Mouse (Mus musculus): ENCODE results near the gene Ahrr.

The Ahrr gene

DNA sequence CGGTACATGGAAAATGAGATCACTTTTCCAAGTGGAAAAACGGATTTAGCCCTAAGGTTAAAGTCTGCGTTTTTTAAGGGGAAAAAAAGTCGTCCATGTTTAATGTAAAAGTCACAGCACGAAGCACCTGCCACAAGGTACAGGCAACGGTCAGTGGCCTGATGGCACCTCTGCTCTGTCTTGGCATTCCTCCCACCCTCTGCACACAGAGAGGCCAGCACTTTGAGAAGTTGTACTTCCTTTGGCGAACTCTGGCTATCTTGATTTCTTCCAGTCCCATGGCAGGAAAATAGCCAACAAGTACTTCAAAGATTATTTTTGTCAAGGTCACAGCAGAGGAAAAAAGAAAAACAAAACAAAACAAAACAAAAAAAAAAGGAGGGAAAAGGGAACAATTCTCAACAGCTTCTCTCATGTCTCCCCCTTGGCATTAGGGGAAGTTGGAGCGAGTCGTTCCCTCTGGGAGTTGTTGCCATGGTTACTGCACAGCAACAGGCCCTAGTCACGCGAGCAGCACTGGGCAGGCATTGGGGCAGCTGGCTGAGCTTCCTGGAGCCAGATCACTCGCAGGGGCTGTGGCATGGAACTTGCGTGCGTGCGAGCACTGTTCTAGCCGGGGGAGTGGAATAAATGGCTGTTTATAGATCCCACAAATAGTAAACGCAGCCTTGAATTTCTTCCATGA is 46.8 kb downstream of the Ahrr start:
- peak; percentile 70 for DNase-seq (ENCODE audit: low read depth, low spot score)

DNA sequence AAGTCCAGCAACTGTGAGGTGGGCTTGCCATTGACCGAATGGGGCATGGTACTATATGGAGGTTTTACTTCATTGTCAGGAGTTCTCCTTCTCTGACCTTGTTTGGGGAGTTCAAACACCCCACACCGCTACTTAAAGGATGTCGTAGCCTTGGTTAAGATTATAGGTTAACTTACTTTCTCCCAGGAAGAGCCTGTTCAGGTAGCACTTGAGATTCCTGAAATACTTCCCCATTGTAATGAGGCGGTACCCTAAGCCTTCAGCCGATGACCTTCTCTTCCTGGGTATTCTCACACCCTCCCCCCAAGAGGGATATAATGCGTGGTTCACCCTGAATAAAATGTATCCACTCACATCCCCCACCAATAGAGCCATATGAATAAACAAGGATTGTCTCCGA is 54.6 kb downstream of the Ahrr start:
- DNase-seq (ENCODE audit: low read depth, low spot score) = no peak

DNA sequence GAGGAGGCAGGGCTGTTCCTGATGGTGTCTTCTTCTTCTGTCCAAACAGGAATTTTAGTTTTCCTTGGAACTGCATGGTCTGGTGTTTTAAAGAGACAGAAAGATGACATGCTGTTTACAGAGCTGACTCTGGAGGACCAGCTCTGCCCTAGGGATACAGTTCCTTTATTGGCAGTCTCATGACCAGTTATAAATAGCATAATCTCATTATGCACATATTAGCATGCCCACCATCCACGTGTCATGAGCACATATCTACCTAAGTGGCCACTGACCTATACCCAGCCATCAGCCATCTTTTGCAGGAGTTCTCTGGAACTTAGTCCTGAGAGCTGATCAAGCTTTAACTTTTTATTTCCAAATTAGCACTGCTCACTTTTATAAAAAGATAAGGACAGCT is 71.5 kb downstream of the Ahrr start:
- no peak for DNase-seq (ENCODE audit: low read depth, low spot score)

- no peak for DNase-seq (ENCODE audit: low read depth, low spot score)
These were observed 73.7 kb downstream of the Ahrr start for GRCm38 (mm10) chr13:74218441-74218840.

- DNase-seq (ENCODE audit: low read depth, low spot score) = no peak
These were observed 83.2 kb downstream of the Ahrr start for GRCm38 (mm10) chr13:74208986-74209345.

- peak; percentile 81 for DNase-seq (ENCODE audit: low read depth, low spot score)
These were observed 83.7 kb downstream of the Ahrr start, which contains the start of gene Exoc3 for GRCm38 (mm10) chr13:74208317-74208985. Gene Exoc3 (minus strand): TSS chr13:74208732.

DNA sequence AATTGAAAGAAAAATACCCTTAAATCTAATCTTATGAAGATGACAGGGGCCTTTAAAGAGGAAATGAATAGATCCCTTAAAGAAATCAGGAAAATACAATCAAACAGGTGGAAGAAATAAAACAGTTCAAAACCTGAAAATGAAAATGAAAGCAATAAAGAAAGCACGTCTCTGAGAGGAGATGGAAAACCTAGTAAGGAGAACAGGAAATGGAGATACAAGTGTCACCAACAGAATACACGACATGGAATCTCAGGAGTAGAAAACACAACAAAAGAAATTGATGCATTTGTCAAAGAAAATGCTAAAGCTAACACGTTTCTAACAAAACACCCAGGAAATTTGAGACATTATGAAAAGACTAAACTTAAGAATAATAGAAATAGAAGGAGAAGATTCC is 95.7 kb downstream of the Ahrr start:
- no peak for DNase-seq (ENCODE audit: low read depth, low spot score)

DNA sequence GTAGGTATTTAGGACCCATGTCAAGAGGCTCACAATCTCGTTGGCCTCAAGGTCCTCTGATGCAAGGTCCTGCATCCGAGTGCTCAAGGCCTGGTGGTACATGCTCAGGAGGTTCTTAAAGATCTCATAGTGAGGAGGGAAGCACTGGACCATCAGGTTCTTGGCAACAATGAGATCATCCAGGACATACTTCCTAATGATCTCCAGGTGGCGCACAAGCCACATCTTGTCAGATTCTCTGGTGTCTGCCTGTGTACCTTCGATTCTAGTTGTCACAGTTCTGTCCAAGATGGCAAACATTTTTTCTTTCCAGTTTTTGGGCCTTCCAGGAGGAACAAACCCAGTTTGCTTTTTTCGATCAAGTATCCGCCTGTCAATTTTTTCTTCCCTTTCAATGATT is 99.5 kb downstream of the Ahrr start:
- DNase-seq (ENCODE audit: low read depth, low spot score) = no peak

- no peak for DNase-seq (ENCODE audit: low read depth, low spot score)
These were observed 109.0 kb downstream of the Ahrr start for GRCm38 (mm10) chr13:74183011-74183695.

DNA sequence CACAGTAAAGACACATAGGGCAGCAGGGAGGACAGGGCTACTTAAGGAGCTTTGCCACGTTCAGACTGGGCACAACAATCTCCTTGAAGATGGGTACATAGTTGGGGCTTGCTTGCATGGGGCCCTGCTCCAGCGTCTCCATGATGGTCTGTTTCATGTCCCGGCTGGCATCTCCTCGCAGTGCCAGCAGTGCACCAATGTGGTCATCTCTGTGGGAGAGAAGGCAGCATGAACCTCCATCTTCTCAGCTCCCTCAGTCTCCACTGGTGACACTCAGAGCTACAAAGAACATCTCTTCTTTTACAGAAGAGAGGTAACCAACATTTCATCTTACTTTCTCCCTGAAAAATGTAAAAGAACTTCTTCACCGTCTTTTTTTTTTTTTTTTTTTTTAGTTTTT is 120.1 kb downstream of the Ahrr start:
- no peak for DNase-seq (ENCODE audit: low read depth, low spot score)

DNA sequence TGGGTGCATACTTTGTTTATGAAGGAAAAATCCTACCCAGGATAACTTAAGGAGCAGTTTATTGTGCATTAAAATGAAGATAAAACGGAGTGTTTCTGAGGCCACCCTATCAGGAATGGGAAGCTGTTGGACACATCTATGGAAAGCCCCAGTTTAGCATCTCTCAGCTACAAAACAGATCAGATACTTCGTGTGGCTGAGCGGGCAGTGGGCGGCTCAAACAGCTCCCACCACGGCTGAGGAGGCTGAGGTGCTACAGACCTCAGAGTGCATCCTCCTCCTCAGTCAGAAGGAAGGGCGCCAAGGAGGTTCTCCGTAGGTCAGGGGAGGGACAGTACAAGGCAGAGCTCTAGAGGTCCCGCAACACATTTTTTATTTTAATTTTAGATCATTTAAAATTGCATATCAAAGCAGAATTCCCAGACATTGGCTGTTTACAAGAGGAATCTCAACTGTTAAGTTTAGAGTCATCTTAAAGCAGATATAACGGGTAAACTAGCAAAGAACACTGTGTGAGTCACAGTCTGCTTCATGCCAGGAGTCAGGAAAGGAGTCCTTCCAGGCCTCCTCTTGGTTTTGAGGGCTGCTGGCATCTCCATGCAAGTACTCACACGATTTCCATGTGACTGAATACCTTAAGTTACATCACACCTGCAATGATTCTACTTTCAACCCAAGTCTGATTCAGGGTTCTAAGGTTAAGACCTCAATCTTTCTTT is 122.5 kb downstream of the Ahrr start:
- DNase-seq (ENCODE audit: low read depth, low spot score) = no peak

DNA sequence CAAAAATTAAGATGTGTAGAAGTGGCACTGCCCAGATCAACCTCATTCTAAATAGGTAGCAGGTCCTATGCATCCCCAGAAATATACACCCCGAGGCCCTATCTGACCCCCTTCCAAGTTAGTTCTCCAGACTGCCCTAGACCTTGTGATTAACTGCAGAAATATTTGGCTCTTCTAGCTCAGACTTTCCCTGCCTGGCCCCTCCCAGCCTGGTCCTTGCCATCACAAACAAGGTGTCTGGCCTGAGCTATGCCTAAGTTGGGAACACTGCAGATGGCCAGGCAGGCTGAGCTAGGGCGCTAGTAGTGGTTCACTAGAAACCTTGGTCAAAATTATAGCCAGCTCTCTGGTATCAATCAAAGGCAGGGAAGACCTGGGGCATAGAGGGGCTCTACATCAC is 124.6 kb downstream of the Ahrr start:
- no peak for DNase-seq (ENCODE audit: low read depth, low spot score)

DNA sequence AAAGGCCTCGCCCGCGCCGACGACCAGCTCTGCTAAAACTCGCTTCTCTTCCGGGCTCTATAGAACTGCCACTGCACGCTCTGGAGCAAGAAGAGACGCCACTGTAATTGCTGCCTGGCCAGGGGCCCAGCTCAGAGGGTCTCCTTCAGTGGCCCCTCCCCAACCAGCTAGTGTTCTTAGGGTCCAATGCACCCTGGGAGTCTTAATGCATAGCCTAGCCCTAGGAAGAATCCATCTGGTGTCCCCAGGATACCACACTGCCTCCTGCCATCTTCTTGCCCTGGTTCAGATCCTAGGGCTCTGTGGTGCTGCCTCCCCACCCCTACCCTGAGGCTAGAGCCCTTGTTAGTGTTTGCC is 125.1 kb downstream of the Ahrr start:
- no peak for DNase-seq (ENCODE audit: low read depth, low spot score)

GRCm38 (mm10) chr13:74166348-74167056 is 125.6 kb downstream of the Ahrr start:
- DNase-seq (ENCODE audit: low read depth, low spot score) = peak; percentile 16

Data from embryo, embryonic 11.5 days (tissue).